Mouse (Mus musculus) testis, adult 2 months (tissue): ENCODE data around the gene Gm14295. TPM values are rescaled to one million over a fixed set of nuclear protein-coding genes. Genes with fewer than 3 reads are reported as not detected.
"Not testable (repeated sequence)": the region's sequence is repeated elsewhere in the genome, so short reads cannot be mapped to it uniquely, and the experiment has no call there.

Source experiments
- H3K27ac ChIP-seq: fragments of 200-500 bp; 2 replicates; pipeline ENCODE4 v1.5.1; 2012; ENCODE audit warnings: low read depth, low read length; ENCODE audit not compliant: control insufficient read depth, insufficient read depth
- H3K27me3 ChIP-seq: fragments of 200-500 bp; 2 replicates; pipeline ENCODE4 v1.6.1; 2012; ENCODE audit warnings: mild to moderate bottlenecking, low read length, moderate library complexity; ENCODE audit not compliant: control insufficient read depth, insufficient read depth
- H3K36me3 ChIP-seq: fragments of 200-500 bp; 2 replicates; pipeline ENCODE4 v1.6.1; 2012; ENCODE audit warnings: mild to moderate bottlenecking, low read length; ENCODE audit not compliant: control insufficient read depth, insufficient read depth
- H3K4me1 ChIP-seq: fragments of 200-500 bp; 2 replicates; pipeline ENCODE4 v1.6.1; 2012; ENCODE audit warnings: low read length; ENCODE audit not compliant: control insufficient read depth, insufficient read depth
- H3K4me3 ChIP-seq: fragments of 200-500 bp; 2 replicates; pipeline ENCODE4 v1.5.1; 2012; ENCODE audit warnings: low read depth, mild to moderate bottlenecking, low read length, moderate library complexity, mixed read lengths; ENCODE audit not compliant: control insufficient read depth
- polyA plus RNA-seq: library from polyadenylated mRNA; depleted of rRNA; stranded (reverse); fragments of >200 nt; gene quantifications from 2 replicates; pipeline ENCODE4 v1.2.3, GENCODE M21; 2012; rRNA removed

Gm14295 gene
- 3.2 and 4.2 TPM in 2 replicates for polyA plus RNA-seq

GRCm38 (mm10) chr2:176798312-176798711 lies at the start of gene Gm14295:
Gene Gm14295, plus strand, starts transcription at chr2:176798612.
- H3K4me1 ChIP-seq, H3K27ac ChIP-seq, H3K27me3 ChIP-seq, H3K36me3 ChIP-seq: not testable (repeated sequence)
- H3K4me3 ChIP-seq: peak within 1 kb of the TSS; percentile 67

- H3K27ac ChIP-seq, H3K27me3 ChIP-seq, H3K36me3 ChIP-seq, H3K4me1 ChIP-seq: not testable (repeated sequence)
- H3K4me3 ChIP-seq: peak overlapping the region; percentile 67
Measured at GRCm38 (mm10) chr2:176798785-176799184, 373 bp downstream of the Gm14295 start.

- H3K36me3 ChIP-seq, H3K27me3 ChIP-seq, H3K27ac ChIP-seq, H3K4me1 ChIP-seq, H3K4me3 ChIP-seq: not testable (repeated sequence)
Measured at GRCm38 (mm10) chr2:176830840-176831239, 32.4 kb downstream of the Gm14295 start, which contains the start of gene Gm14408. Gene Gm14408, plus strand, starts transcription at chr2:176831140.

Other genes starting within 250 kb of the Gm14295 start
- gene Gm14308, start 162.3 kb upstream of the Gm14295 start, polyA plus RNA-seq: 0.30 TPM in 1 of 2 replicates, not detected in the other
- gene Zfp973, start 128.1 kb upstream of the Gm14295 start, polyA plus RNA-seq: 0.75 and 1.5 TPM in 2 replicates
- gene Gm14305, start 90.3 kb upstream of the Gm14295 start, polyA plus RNA-seq: 0.78 TPM in 2 replicates
- not detected in 2 replicates for gene Gm14408, start 32.5 kb downstream of the Gm14295 start, polyA plus RNA-seq
- 0.37 and 0.38 TPM in 2 replicates for gene Gm14296, start 129.2 kb downstream of the Gm14295 start, polyA plus RNA-seq
- 2.9 and 3.7 TPM in 2 replicates for gene Gm14419, start 202.3 kb downstream of the Gm14295 start, polyA plus RNA-seq